ENCODE assay signal across 23 mouse cellular contexts in genomic region chr6:31289234-31289486, GRCm38 (mm10).
DNase-seq lines count a peak whose midpoint lies in the region; ATAC-seq and TF ChIP-seq lines count a peak whose summit lies in the region.
"Had no signal": no experiment of that assay in that cellular context is flagged by ENCODE, and none has a peak within 500 bp of the region (broad histone marks: within the 10 kb centered on the region; RNA-seq: fewer than 3 reads in every experiment).

No protein-coding gene starts in this region.

- H3K79me2 ChIP-seq in heart, adult 2 months (replicated peaks; ENCODE audit: control insufficient read depth, insufficient read depth, low read length), result no peaks in the 10 kb centered on the region

- H3K4me2 ChIP-seq in midbrain, embryonic 11.5 days, result no peak overlapping the region
- H3K4me2 ChIP-seq in midbrain, embryonic 15.5 days, result no peak overlapping the region
- H3K4me2 ChIP-seq: embryonic facial prominence, embryonic 15.5 days; forebrain, embryonic 12.5 days; hindbrain, embryonic 15.5 days; liver, embryonic 13.5 days; neural tube, embryonic 12.5 days had no signal

- no peak overlapping the region for H3K9ac ChIP-seq in heart, adult 2 months (ENCODE audit: low read depth, low read length)
- no peak overlapping the region for H3K9ac ChIP-seq in midbrain, embryonic 11.5 days (ENCODE audit: low read length)
- no peak overlapping the region for H3K9ac ChIP-seq in midbrain, embryonic 15.5 days
- H3K9ac ChIP-seq: embryonic facial prominence, embryonic 15.5 days; forebrain, embryonic 12.5 days; forebrain, postnatal 0 days; hindbrain, embryonic 15.5 days; liver, embryonic 13.5 days; neural tube, embryonic 12.5 days had no signal

- no peaks in the 10 kb centered on the region for H3K27me3 ChIP-seq in heart, adult 2 months (ENCODE audit: control insufficient read depth, insufficient read depth, low read length)
- no peaks in the 10 kb centered on the region for H3K27me3 ChIP-seq in kidney, adult 2 months (replicated peaks; ENCODE audit: control insufficient read depth, insufficient read depth, low read length)
- no peaks in the 10 kb centered on the region for H3K27me3 ChIP-seq in midbrain, embryonic 11.5 days (ENCODE audit: control insufficient read depth, insufficient read depth, low read length)
- H3K27me3 ChIP-seq in midbrain, embryonic 15.5 days (replicated peaks), result no peaks in the 10 kb centered on the region
- H3K27me3 ChIP-seq in small intestine, adult 2 months (ENCODE audit: control insufficient read depth, insufficient read depth, low read length), result no peaks in the 10 kb centered on the region
- H3K27me3 ChIP-seq: embryonic facial prominence, embryonic 15.5 days; forebrain, embryonic 12.5 days; hindbrain, embryonic 15.5 days; neural tube, embryonic 12.5 days had no signal

- ATAC-seq in midbrain, embryonic 11.5 days (ENCODE audit: low FRiP score), result no peak
- no peak for ATAC-seq in midbrain, embryonic 15.5 days (replicated peaks)
- ATAC-seq: forebrain, postnatal 0 days; lung, postnatal 0 days had no signal

- TF ChIP-seq EP300 in heart, adult 2 months (IDR thresholded peaks at IDR 0.05; ENCODE audit: insufficient read depth, low read depth, low read length), result no peak

- H3K9me3 ChIP-seq in midbrain, embryonic 11.5 days (ENCODE audit: control insufficient read depth, low read length), result no peaks in the 10 kb centered on the region
- no peaks in the 10 kb centered on the region for H3K9me3 ChIP-seq in midbrain, embryonic 15.5 days
- H3K9me3 ChIP-seq: embryonic facial prominence, embryonic 15.5 days; forebrain, embryonic 12.5 days; hindbrain, embryonic 15.5 days; liver, embryonic 13.5 days; midbrain, embryonic 10.5 days; neural tube, embryonic 12.5 days had no signal

- H3K36me3 ChIP-seq in heart, adult 2 months (ENCODE audit: control insufficient read depth, insufficient read depth, low read length), result no peaks in the 10 kb centered on the region
- peaks cover 1% of the 10 kb centered on the region; the same call in 1 of the 2 replicates for H3K36me3 ChIP-seq in kidney, adult 2 months (ENCODE audit: control insufficient read depth, insufficient read depth, low read length)
- no peaks in the 10 kb centered on the region for H3K36me3 ChIP-seq in midbrain, embryonic 11.5 days (ENCODE audit: control insufficient read depth, insufficient read depth, low read length)
- H3K36me3 ChIP-seq in midbrain, embryonic 15.5 days (replicated peaks), result no peaks in the 10 kb centered on the region
- H3K36me3 ChIP-seq in small intestine, adult 2 months (ENCODE audit: control insufficient read depth, insufficient read depth, low read length), result no peaks in the 10 kb centered on the region
- H3K36me3 ChIP-seq: embryonic facial prominence, embryonic 15.5 days; forebrain, embryonic 12.5 days; hindbrain, embryonic 15.5 days; liver, embryonic 13.5 days; midbrain, embryonic 10.5 days; neural tube, embryonic 12.5 days had no signal

- no peak overlapping the region for H3K4me3 ChIP-seq in heart, adult 2 months
- peak overlapping the region; percentile 24 for H3K4me3 ChIP-seq in kidney, adult 2 months (ENCODE audit: insufficient read depth, low read depth, low read length)
- no peak overlapping the region for H3K4me3 ChIP-seq in midbrain, embryonic 11.5 days (ENCODE audit: low read depth, low read length)
- no peak overlapping the region for H3K4me3 ChIP-seq in midbrain, embryonic 15.5 days
- no peak overlapping the region for H3K4me3 ChIP-seq in small intestine, adult 2 months (ENCODE audit: low read depth, low read length)
- H3K4me3 ChIP-seq: embryonic facial prominence, embryonic 15.5 days; forebrain, embryonic 12.5 days; hindbrain, embryonic 15.5 days; liver, embryonic 13.5 days; midbrain, embryonic 10.5 days; myocyte; neural tube, embryonic 12.5 days had no signal

- no peak for DNase-seq in heart, adult 2 months
- DNase-seq in heart, adult 11 months, result no peak
- no peak for DNase-seq in kidney, adult 2 months
- no peak for DNase-seq in kidney, adult 11 months
- peak; percentile 77 for DNase-seq in midbrain, embryonic 11.5 days (ENCODE audit: low spot score, missing footprints)
- no peak for DNase-seq in ovary, adult 18-20 months (ENCODE audit: low spot score)
- DNase-seq: B cell, adult 2 months; forebrain, postnatal 0 days; gastrocnemius, postnatal 14 days; liver, embryonic 13.5 days; lung, adult 18-20 months; lung, postnatal 4 days; thymus, postnatal 14 days had no signal

- 79% methylated on average over 4 of the region's 4 CpGs for WGBS in heart, adult 2 months
- WGBS in kidney, adult 2 months, result 72% methylated on average over 4 of the region's 4 CpGs
- 93% methylated on average over 4 of the region's 4 CpGs for WGBS in midbrain, embryonic 11.5 days
- 92% methylated on average over 4 of the region's 4 CpGs for WGBS in midbrain, embryonic 15.5 days
- 87% methylated on average over 4 of the region's 4 CpGs for WGBS in small intestine, adult 2 months

- TF ChIP-seq CTCF in heart, adult 2 months (IDR thresholded peaks at IDR 0.05), result no peak
- no peak for TF ChIP-seq CTCF in kidney, adult 2 months (conservative IDR thresholded peaks at IDR 0.05; ENCODE audit: insufficient read depth, insufficient read length, low read depth, low read length)
- TF ChIP-seq CTCF in small intestine, adult 2 months (IDR thresholded peaks at IDR 0.05; ENCODE audit: extremely low read depth, insufficient read length, insufficient replicate concordance, low read depth, low read length), result no peak

- no peak for TF ChIP-seq POLR2A in heart, adult 2 months (IDR thresholded peaks at IDR 0.05; ENCODE audit: insufficient read depth, low read depth, low read length)
- no peak for TF ChIP-seq POLR2A in kidney, adult 2 months (IDR thresholded peaks at IDR 0.05; ENCODE audit: low read depth, low read length)
- TF ChIP-seq POLR2A in small intestine, adult 2 months (IDR thresholded peaks at IDR 0.05; ENCODE audit: low read depth, low read length), result no peak

- peaks cover 12% of the 10 kb centered on the region for H3K4me1 ChIP-seq in heart, adult 2 months (ENCODE audit: control insufficient read depth, insufficient read depth, low read length)
- H3K4me1 ChIP-seq in kidney, adult 2 months (ENCODE audit: control insufficient read depth, insufficient read depth, low read length), result peaks cover 4% of the 10 kb centered on the region; the same call in 1 of the 2 replicates
- no peaks in the 10 kb centered on the region for H3K4me1 ChIP-seq in midbrain, embryonic 11.5 days (ENCODE audit: control insufficient read depth, insufficient read depth, low read length)
- peaks cover 3% of the 10 kb centered on the region; the same call in 1 of the 2 replicates for H3K4me1 ChIP-seq in midbrain, embryonic 15.5 days
- H3K4me1 ChIP-seq in small intestine, adult 2 months (ENCODE audit: control insufficient read depth, insufficient read depth, insufficient read length, low read length), result peaks cover 3% of the 10 kb centered on the region; the same call in 1 of the 2 replicates
- H3K4me1 ChIP-seq: embryonic facial prominence, embryonic 15.5 days; liver, embryonic 13.5 days had no signal

- intact Hi-C loops in heart, adult 2 months (cut with DNase I), result no loop called here

- H3K27ac ChIP-seq in heart, adult 2 months, result peak overlapping the region; percentile 59
- peak overlapping the region; percentile 81 for H3K27ac ChIP-seq in kidney, adult 2 months (ENCODE audit: insufficient read depth, low read depth, low read length)
- H3K27ac ChIP-seq in midbrain, embryonic 11.5 days (ENCODE audit: low read depth, low read length), result no peak overlapping the region
- H3K27ac ChIP-seq in midbrain, embryonic 15.5 days, result no peak overlapping the region
- H3K27ac ChIP-seq in small intestine, adult 2 months (ENCODE audit: insufficient read depth, low read depth, low read length), result peak overlapping the region; percentile 49; the same call in 1 of the 2 replicates
- H3K27ac ChIP-seq: embryonic facial prominence, embryonic 15.5 days; forebrain, embryonic 12.5 days; hindbrain, embryonic 15.5 days; kidney, postnatal 0 days; liver, embryonic 13.5 days; midbrain, embryonic 10.5 days; neural tube, embryonic 12.5 days had no signal

Comparison
In these comparisons a context has a peak if more than half of its experiments do, and no peak if none do; other contexts are left out.
1. H3K27ac ChIP-seq: peak in heart, adult 2 months (single experiment), kidney, adult 2 months (single experiment) and small intestine, adult 2 months (single experiment); none in midbrain, embryonic 11.5 days (single experiment) and midbrain, embryonic 15.5 days (single experiment).